Mouse (Mus musculus) adrenal gland, adult 10 weeks (tissue): ENCODE measurements around the gene Sat2. TPM values are rescaled to one million over a fixed set of nuclear protein-coding genes. Genes with fewer than 3 reads are reported as not detected.

Experiments used
- polyA plus RNA-seq: library from polyadenylated mRNA; stranded (reverse); fragments of 350-450 nt; fragmentation: Illumina TruSeq; extraction: RNeasy Lipid Tissue Mini Kit (QIAGEN cat#74804); gene quantifications from one replicate; pipeline ENCODE4 v1.2.3, GENCODE M21; 2014; ENCODE audit warnings: low read depth, low replicate concordance

Gene Sat2
- 2.8 TPM for polyA plus RNA-seq

GRCm38 (mm10) chr11:69621571-69622268, at the start of gene Sat2:
Sat2 (plus strand) TSS chr11:69622024.

GRCm38 (mm10) chr11:69580091-69580514, 41.7 kb upstream of the Sat2 start, which contains the start of the genes Wrap53 and Trp53:
Wrap53 (minus strand) TSS chr11:69580255.
Trp53 (plus strand) TSS chr11:69580359.

GRCm38 (mm10) chr11:69605726-69606490, 15.9 kb upstream of the Sat2 start, which contains the start of gene Atp1b2:
Atp1b2 (minus strand) TSS chr11:69605942.

GRCm38 (mm10) chr11:69617805-69618204, 4.0 kb upstream of the Sat2 start, which contains the start of gene Shbg:
Shbg (minus strand) TSS chr11:69617905.

GRCm38 (mm10) chr11:69632284-69633089, 10.7 kb downstream of the Sat2 start, which contains the start of gene Fxr2:
Fxr2 (plus strand) TSS chr11:69632990.

GRCm38 (mm10) chr11:69655264-69656064, 33.6 kb downstream of the Sat2 start, which contains the start of gene Sox15:
Sox15 (plus strand) TSS chr11:69655314.

GRCm38 (mm10) chr11:69662213-69662966, 40.6 kb downstream of the Sat2 start, which contains the start of gene Mpdu1:
Mpdu1 (minus strand) TSS chr11:69662642.

GRCm38 (mm10) chr11:69665961-69666664, 44.3 kb downstream of the Sat2 start, which contains the start of gene Cd68:
Cd68 (minus strand) TSS chr11:69666153.

GRCm38 (mm10) chr11:69672211-69672706, 50.4 kb downstream of the Sat2 start, which contains the start of gene Eif4a1:
Eif4a1 (minus strand) TSS chr11:69672423.

Other genes with a start within 250 kb of the Sat2 start
- 7.9 TPM for gene Naa38, start 226.5 kb upstream of the Sat2 start, polyA plus RNA-seq
- 62.7 TPM for gene Cyb5d1, start 226.4 kb upstream of the Sat2 start, polyA plus RNA-seq
- 1.5 TPM for gene Tmem88, start 223.8 kb upstream of the Sat2 start, polyA plus RNA-seq
- 3.8 TPM for gene Kdm6b, start 208.3 kb upstream of the Sat2 start, polyA plus RNA-seq
- gene Dnah2, start 72.9 kb upstream of the Sat2 start, polyA plus RNA-seq = not detected
- 0.29 TPM for gene Efnb3, start 61.8 kb upstream of the Sat2 start, polyA plus RNA-seq
- gene Wrap53, start 41.8 kb upstream of the Sat2 start, polyA plus RNA-seq = 1.6 TPM
- 8.5 TPM for gene Trp53, start 41.7 kb upstream of the Sat2 start, polyA plus RNA-seq
- gene Atp1b2, start 16.1 kb upstream of the Sat2 start, polyA plus RNA-seq = 31.6 TPM
- gene Shbg, start 4.1 kb upstream of the Sat2 start, polyA plus RNA-seq = not detected
- 14.5 TPM for gene Fxr2, start 11.0 kb downstream of the Sat2 start, polyA plus RNA-seq
- gene Sox15, start 33.3 kb downstream of the Sat2 start, polyA plus RNA-seq = not detected
- 23.0 TPM for gene Mpdu1, start 40.6 kb downstream of the Sat2 start, polyA plus RNA-seq
- gene Cd68, start 44.1 kb downstream of the Sat2 start, polyA plus RNA-seq = 4.0 TPM
- gene Eif4a1, start 50.4 kb downstream of the Sat2 start, polyA plus RNA-seq = 617 TPM
- gene Senp3, start 60.1 kb downstream of the Sat2 start, polyA plus RNA-seq = 56.8 TPM
- gene Tnfsf13, start 63.8 kb downstream of the Sat2 start, polyA plus RNA-seq = 8.3 TPM
- gene Tnfsf12, start 73.8 kb downstream of the Sat2 start, polyA plus RNA-seq = 2.2 TPM
- gene Tnfsfm13, start 74.1 kb downstream of the Sat2 start, polyA plus RNA-seq = 1.6 TPM
- 37.7 TPM for gene Polr2a, start 136.6 kb downstream of the Sat2 start, polyA plus RNA-seq
- not detected for gene Slc35g3, start 139.9 kb downstream of the Sat2 start, polyA plus RNA-seq
- 35.4 TPM for gene Zbtb4, start 143.9 kb downstream of the Sat2 start, polyA plus RNA-seq
- 1.3 TPM for gene Chrnb1, start 173.9 kb downstream of the Sat2 start, polyA plus RNA-seq
- gene Fgf11, start 179.8 kb downstream of the Sat2 start, polyA plus RNA-seq = 5.0 TPM
- gene Tmem102, start 183.6 kb downstream of the Sat2 start, polyA plus RNA-seq = not detected
- not detected for gene Gm39566, start 193.3 kb downstream of the Sat2 start, polyA plus RNA-seq
- not detected for gene Spem2, start 196.4 kb downstream of the Sat2 start, polyA plus RNA-seq
- not detected for gene Spem1, start 200.2 kb downstream of the Sat2 start, polyA plus RNA-seq
- 1.5 TPM for gene Nlgn2, start 215.8 kb downstream of the Sat2 start, polyA plus RNA-seq
- gene Tmem256, start 216.5 kb downstream of the Sat2 start, polyA plus RNA-seq = 24.3 TPM
- 1.6 TPM for gene Plscr3, start 224.4 kb downstream of the Sat2 start, polyA plus RNA-seq
- not detected for gene Tnk1, start 236.7 kb downstream of the Sat2 start, polyA plus RNA-seq